ENCODE assay signal across 13 mouse cellular contexts in genomic region chr4:155284521-155285379, GRCm38 (mm10). TPM values are rescaled to one million over a fixed set of nuclear protein-coding genes. Genes with fewer than 3 reads are reported as not detected.
DNase-seq lines count a peak whose midpoint lies in the region; ATAC-seq and TF ChIP-seq lines count a peak whose summit lies in the region.
"Had no signal": no experiment of that assay in that cellular context is flagged by ENCODE, and none has a peak within 500 bp of the region (broad histone marks: within the 10 kb centered on the region; RNA-seq: fewer than 3 reads in every experiment).

No protein-coding gene starts in this region.

- no peak for ATAC-seq in midbrain, embryonic 11.5 days (ENCODE audit: low FRiP score)
- no peak for ATAC-seq in midbrain, embryonic 13.5 days
- no peak for ATAC-seq in embryonic facial prominence, embryonic 14.5 days (ENCODE audit: low read depth)
- ATAC-seq: inflammation-experienced regulatory T-cells, adult 6 months had no signal

- H3K27ac ChIP-seq in gastrocnemius, adult 2 months: no peak overlapping the region
- no peak overlapping the region for H3K27ac ChIP-seq in midbrain, embryonic 11.5 days (ENCODE audit: low read depth, low read length)
- no peak overlapping the region for H3K27ac ChIP-seq in midbrain, embryonic 13.5 days
- peak overlapping the region; percentile 98 for H3K27ac ChIP-seq in embryonic facial prominence, embryonic 14.5 days (replicated peaks; ENCODE audit: low read depth, low read length)

- no peaks in the 10 kb centered on the region for H3K27me3 ChIP-seq in midbrain, embryonic 11.5 days (ENCODE audit: control insufficient read depth, insufficient read depth, low read length)
- no peaks in the 10 kb centered on the region for H3K27me3 ChIP-seq in midbrain, embryonic 13.5 days
- H3K27me3 ChIP-seq in embryonic facial prominence, embryonic 14.5 days (replicated peaks; ENCODE audit: control insufficient read depth, insufficient read depth, low read length): no peaks in the 10 kb centered on the region

- no peaks in the 10 kb centered on the region for H3K4me1 ChIP-seq in midbrain, embryonic 11.5 days (ENCODE audit: control insufficient read depth, insufficient read depth, low read length)
- peaks cover 30% of the 10 kb centered on the region for H3K4me1 ChIP-seq in midbrain, embryonic 13.5 days (replicated peaks)
- peaks cover 52% of the 10 kb centered on the region for H3K4me1 ChIP-seq in embryonic facial prominence, embryonic 14.5 days (ENCODE audit: control insufficient read depth, insufficient read depth, low read length)

- H3K9me3 ChIP-seq in midbrain, embryonic 11.5 days (ENCODE audit: control insufficient read depth, low read length): no peaks in the 10 kb centered on the region
- no peaks in the 10 kb centered on the region for H3K9me3 ChIP-seq in midbrain, embryonic 13.5 days
- H3K9me3 ChIP-seq in embryonic facial prominence, embryonic 14.5 days (ENCODE audit: control insufficient read depth, low read length): no peaks in the 10 kb centered on the region

- no peak overlapping the region for H3K4me2 ChIP-seq in midbrain, embryonic 11.5 days
- no peak overlapping the region for H3K4me2 ChIP-seq in midbrain, embryonic 13.5 days (replicated peaks)
- H3K4me2 ChIP-seq in embryonic facial prominence, embryonic 14.5 days (ENCODE audit: low read depth, low read length): no peak overlapping the region

- no peaks in the 10 kb centered on the region for H3K36me3 ChIP-seq in midbrain, embryonic 11.5 days (ENCODE audit: control insufficient read depth, insufficient read depth, low read length)
- H3K36me3 ChIP-seq in midbrain, embryonic 13.5 days: peaks cover 32% of the 10 kb centered on the region
- no peaks in the 10 kb centered on the region for H3K36me3 ChIP-seq in embryonic facial prominence, embryonic 14.5 days (ENCODE audit: control insufficient read depth, insufficient read depth, low read length)

- intact Hi-C loops in gastrocnemius, adult 2 months (cut with DNase I): no loop called here

- 74% methylated on average over 15 of the region's 15 CpGs for WGBS in midbrain, embryonic 11.5 days
- WGBS in midbrain, embryonic 13.5 days: 72% methylated on average over 15 of the region's 15 CpGs
- 28% methylated on average over 15 of the region's 15 CpGs for WGBS in embryonic facial prominence, embryonic 14.5 days

- DNase-seq in gastrocnemius, adult 2 months: peak; percentile 9
- no peak for DNase-seq in gastrocnemius, postnatal 4 days (ENCODE audit: low spot score in 2 of 2)
- peak; percentile 78 for DNase-seq in midbrain, embryonic 11.5 days (ENCODE audit: low spot score, missing footprints)
- DNase-seq in embryonic facial prominence, embryonic 14.5 days (ENCODE audit: low spot score): peak; percentile 16
- DNase-seq in testis, postnatal 10 days (ENCODE audit: low spot score): peak; percentile 62
- no peak for DNase-seq in liver
- DNase-seq in kidney, postnatal 36 days: no peak
- DNase-seq: gastrocnemius, postnatal 14 days; lung, postnatal 10 days; right cerebral cortex, adult 18-20 months had no signal

- TF ChIP-seq CTCF in gastrocnemius, adult 2 months (IDR thresholded peaks at IDR 0.05): no peak

- H3K4me3 ChIP-seq in gastrocnemius, adult 2 months: no peak overlapping the region
- no peak overlapping the region for H3K4me3 ChIP-seq in midbrain, embryonic 11.5 days (ENCODE audit: low read depth, low read length)
- H3K4me3 ChIP-seq in midbrain, embryonic 13.5 days (replicated peaks): no peak overlapping the region
- H3K4me3 ChIP-seq in embryonic facial prominence, embryonic 14.5 days (ENCODE audit: low read depth, low read length): no peak overlapping the region
- H3K4me3 ChIP-seq: myocyte had no signal

- no peak overlapping the region for H3K9ac ChIP-seq in midbrain, embryonic 11.5 days (ENCODE audit: low read length)
- H3K9ac ChIP-seq in midbrain, embryonic 13.5 days (replicated peaks): no peak overlapping the region
- 0 out of 2 replicates have a peak overlapping the region, but pooled peaks have one; percentile 20 for H3K9ac ChIP-seq in embryonic facial prominence, embryonic 14.5 days (ENCODE audit: low read depth, low read length)

RNA-seq across cellular contexts. Expression of gene Faap20, which starts 35.1 kb away (rescaled TPM):
- total RNA-seq in gastrocnemius, adult 2 months (2021): 1 to 10 TPM; 4.6 to 6.1 TPM
- total RNA-seq in gastrocnemius, postnatal 4 days (2021): 10 to 100 TPM; 41.0 to 44.3 TPM
- 101 and 110 TPM in 2 replicates for polyA plus RNA-seq in midbrain, embryonic 11.5 days (2014; fragmentation: Nextera tagmentation; extraction: Ambion mirVana)
- polyA plus RNA-seq in midbrain, embryonic 13.5 days (2015; fragmentation: Nextera tagmentation; extraction: Ambion mirVana): 91.2 and 92.7 TPM in 2 replicates
- polyA plus RNA-seq in embryonic facial prominence, embryonic 14.5 days (2014; fragmentation: Nextera tagmentation; extraction: Ambion mirVana): 66.1 and 68.5 TPM in 2 replicates

Comparison
In these comparisons a context has a peak if more than half of its experiments do, and no peak if none do; other contexts are left out.
1. DNase-seq: peak in gastrocnemius, adult 2 months (single experiment), midbrain, embryonic 11.5 days (single experiment), embryonic facial prominence, embryonic 14.5 days (single experiment) and testis, postnatal 10 days (single experiment); none in gastrocnemius, postnatal 4 days (0 of 2), liver (single experiment) and kidney, postnatal 36 days (0 of 2).